Mouse (Mus musculus): ENCODE results near the gene Cradd.

Gene Cradd

GRCm38 (mm10) chr10:95330375-95331363, 6.7 kb upstream of the Cradd start:
- no peak for DNase-seq

- DNase-seq, result no peak
Observed at GRCm38 (mm10) chr10:95329884-95330283, 6.0 kb upstream of the Cradd start.

GRCm38 (mm10) chr10:95324278-95324631, 322 bp upstream of the Cradd start:
- no peak for DNase-seq

- peak; percentile 96 for DNase-seq
Observed at GRCm38 (mm10) chr10:95322076-95323070, 1.6 kb downstream of the Cradd start.

GRCm38 (mm10) chr10:95319001-95319400, 4.9 kb downstream of the Cradd start:
- DNase-seq, result no peak

- no peak for DNase-seq
Observed at GRCm38 (mm10) chr10:95318392-95318708, 5.6 kb downstream of the Cradd start.

- no peak for DNase-seq
Observed at GRCm38 (mm10) chr10:95317581-95318391, 6.1 kb downstream of the Cradd start.

- no peak for DNase-seq
Observed at GRCm38 (mm10) chr10:95317091-95317490, 6.8 kb downstream of the Cradd start.

- no peak for DNase-seq
Observed at GRCm38 (mm10) chr10:95316675-95317074, 7.3 kb downstream of the Cradd start.

- DNase-seq, result no peak
Observed at GRCm38 (mm10) chr10:95315801-95316474, 8.0 kb downstream of the Cradd start.

GRCm38 (mm10) chr10:95315321-95315720, 8.6 kb downstream of the Cradd start:
- DNase-seq, result no peak

GRCm38 (mm10) chr10:95314019-95314418, 9.9 kb downstream of the Cradd start:
- no peak for DNase-seq

- DNase-seq, result no peak
Observed at GRCm38 (mm10) chr10:95313524-95313923, 10.4 kb downstream of the Cradd start.

GRCm38 (mm10) chr10:95310688-95311441, 13.1 kb downstream of the Cradd start:
- DNase-seq, result no peak

- DNase-seq, result no peak
Observed at GRCm38 (mm10) chr10:95309412-95310322, 14.3 kb downstream of the Cradd start.

GRCm38 (mm10) chr10:95308991-95309390, 14.9 kb downstream of the Cradd start:
- no peak for DNase-seq

GRCm38 (mm10) chr10:95307916-95308315, 16.0 kb downstream of the Cradd start:
- DNase-seq, result no peak

- no peak for DNase-seq
Observed at GRCm38 (mm10) chr10:95306824-95307552, 16.9 kb downstream of the Cradd start.

GRCm38 (mm10) chr10:95304240-95304639, 19.7 kb downstream of the Cradd start:
- DNase-seq, result no peak
